Mouse (Mus musculus) heart, adult 2 months (tissue): Measurements from ENCODE around the gene Socs7.

Experiments
- CTCF ChIP-seq: fragments of 200-600 bp; IDR thresholded peaks from 2 replicates; pipeline ENCODE4 v1.8.1; 2022; ENCODE audit warnings: antibody characterized with exemption, mild to moderate bottlenecking, moderate library complexity
- EP300 ChIP-seq: fragments of 200-500 bp; IDR thresholded peaks from 2 replicates; pipeline ENCODE4 v1.6.1; 2011; ENCODE audit warnings: low read depth, low read length, control low read depth; ENCODE audit not compliant: insufficient read depth
- POLR2A ChIP-seq: fragments of 200-500 bp; IDR thresholded peaks from 2 replicates; pipeline ENCODE4 v1.6.1; 2011; ENCODE audit warnings: mild to moderate bottlenecking, low read depth, low read length, control low read depth; ENCODE audit not compliant: insufficient read depth

DNA sequence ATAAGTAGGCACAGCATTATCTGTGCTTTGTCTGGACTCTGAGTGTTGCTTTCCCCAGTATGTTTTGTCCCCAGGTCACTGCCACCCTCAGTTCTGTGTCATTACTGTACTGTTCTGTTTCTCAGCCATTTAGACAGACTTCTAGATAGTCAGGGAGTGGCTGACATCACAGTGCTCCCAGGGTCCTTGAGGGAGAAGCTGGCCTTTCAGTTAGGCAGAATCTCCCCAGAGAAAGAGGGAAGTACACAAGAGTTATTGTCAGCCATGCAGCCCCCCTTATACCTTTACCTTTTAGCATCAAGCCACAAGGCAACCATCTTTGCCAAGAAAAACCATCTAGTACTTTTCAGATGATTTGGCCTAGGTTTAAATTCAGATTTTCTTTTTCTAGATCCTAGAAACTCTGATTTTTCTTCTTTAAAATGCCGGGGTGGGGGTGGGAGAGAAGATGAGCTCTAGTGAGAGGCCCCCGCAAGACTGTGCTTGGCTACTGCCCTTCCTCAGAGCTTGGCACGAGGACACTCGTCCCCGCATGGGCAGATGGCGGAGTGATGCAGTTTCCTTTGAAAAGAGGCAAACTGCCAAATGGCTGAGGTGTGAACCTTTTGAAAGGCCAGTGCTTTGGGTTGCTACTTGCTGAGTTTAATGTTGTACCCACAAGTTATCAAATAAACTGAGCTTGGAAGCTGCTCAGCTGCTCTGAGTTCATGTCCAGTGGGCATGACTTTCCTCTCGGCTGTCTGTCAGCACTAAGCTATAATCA lies 8.2 kb downstream of the Socs7 start:
- TF ChIP-seq CTCF (no peak), POLR2A (no peak), EP300 (no peak)
